Mouse (Mus musculus): ENCODE data around the gene Gm21972.

The Gm21972 gene

DNA sequence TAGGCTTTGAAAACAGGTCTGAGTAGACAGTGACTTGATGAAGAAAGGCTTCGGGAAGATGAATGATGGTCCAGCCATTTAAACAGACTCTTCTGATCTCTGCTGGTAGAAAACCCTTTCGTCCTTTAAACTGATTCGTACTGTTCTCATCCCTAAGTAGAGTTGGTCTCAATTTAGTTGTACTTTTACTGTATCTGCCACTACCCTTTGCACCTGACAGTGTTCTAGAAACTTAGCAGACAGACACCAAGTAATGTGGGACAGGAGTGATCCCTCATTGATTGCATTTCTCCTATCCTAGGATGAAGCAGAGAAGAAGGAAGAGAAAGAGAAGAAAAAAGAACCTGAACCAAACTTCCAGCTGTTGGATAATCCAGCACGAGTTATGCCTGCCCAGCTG is at the start of gene Gm21972:
Gene Gm21972 (plus strand): TSS at position 301 of the 400 bp plus-strand sequence.
- CTCF ChIA-PET: no interaction called here

DNA sequence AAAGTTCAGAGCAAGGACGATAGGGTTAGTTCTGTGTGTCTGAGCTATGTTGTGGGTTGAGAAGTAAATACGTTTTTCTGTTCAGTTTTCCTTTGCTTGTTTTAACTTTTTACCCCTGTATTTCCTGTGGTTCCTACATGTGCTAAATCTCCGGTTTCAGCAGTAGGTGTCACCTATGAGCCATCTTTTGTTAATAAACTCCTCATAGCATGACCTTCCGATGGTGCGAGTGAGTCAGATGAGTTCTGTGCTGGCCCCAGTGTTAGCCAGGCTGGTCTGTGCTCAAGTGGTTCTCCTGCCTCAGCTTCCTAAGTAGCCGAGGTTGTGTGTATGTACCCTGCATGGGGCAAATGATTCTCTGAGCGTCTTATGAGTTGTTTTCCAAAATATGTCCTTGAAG is 39.0 kb upstream of the Gm21972 start:
- CTCF ChIA-PET: no interaction called here

DNA sequence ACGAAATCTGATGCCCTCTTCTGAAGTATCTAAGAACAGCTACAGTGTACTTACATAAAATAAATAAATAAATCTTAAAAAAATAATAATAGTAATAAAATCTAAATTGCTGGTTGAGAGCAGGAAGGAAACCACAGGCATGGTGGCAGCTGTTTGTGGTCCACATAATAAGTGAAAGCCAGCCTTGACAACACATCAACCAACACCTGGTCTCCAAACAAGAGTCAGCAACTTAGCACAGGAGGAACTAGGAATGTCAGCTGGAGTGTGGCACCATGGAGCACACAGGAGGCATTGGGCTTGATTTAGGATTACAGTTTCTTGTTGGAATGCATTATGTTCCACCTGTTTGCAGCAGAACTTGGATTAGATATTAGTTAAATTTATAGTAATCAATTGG is 28.4 kb upstream of the Gm21972 start:
- CTCF ChIA-PET: no interaction called here

DNA sequence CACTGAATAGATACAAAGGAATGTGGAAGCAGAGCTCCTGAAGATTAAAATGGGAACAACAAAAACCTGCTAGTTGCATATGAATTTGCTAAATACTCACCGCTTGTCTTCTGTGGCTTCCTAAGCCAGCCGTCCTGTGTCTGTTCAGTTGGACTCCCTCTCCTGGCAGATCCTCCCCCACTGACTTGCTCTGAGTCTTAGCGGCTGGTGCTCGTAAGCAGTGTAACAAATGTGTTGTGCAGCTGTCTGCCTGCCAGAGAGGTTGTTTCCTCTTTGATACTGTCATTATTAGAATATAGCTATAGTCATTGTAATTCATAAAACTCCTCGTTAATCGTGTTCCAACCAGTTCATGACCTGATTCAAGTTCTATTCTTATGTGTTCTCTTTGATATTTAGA is 21.7 kb upstream of the Gm21972 start, which contains the start of gene Htr2b:
Gene Htr2b (minus strand): TSS at position 192 of the 400 bp plus-strand sequence.
- CTCF ChIA-PET: no interaction called here

DNA sequence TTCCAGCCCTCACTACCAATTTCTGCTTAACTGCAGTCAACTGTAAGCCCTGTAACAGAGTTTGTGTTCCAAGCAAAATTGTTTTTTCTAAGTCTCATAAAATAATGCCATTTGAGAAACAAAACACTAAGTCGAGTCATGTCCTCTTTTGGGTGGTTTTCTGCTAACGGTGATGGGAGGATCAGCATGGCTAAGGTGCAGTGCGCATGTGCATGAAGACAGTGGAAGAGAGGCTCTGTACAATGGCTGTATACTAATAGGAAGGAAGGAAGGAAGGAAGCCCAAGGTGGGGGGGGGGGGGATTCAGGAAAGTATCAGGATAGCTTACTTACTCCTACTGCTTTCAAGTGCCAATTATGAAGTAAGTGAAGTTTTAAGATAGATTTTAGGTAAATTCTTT is 19.3 kb upstream of the Gm21972 start:
- CTCF ChIA-PET: interaction anchor here (0.6 kb wide), 1 partner anchor 213 kb away, joined by 4 read pairs; no protein-coding TSS in a partner anchor

DNA sequence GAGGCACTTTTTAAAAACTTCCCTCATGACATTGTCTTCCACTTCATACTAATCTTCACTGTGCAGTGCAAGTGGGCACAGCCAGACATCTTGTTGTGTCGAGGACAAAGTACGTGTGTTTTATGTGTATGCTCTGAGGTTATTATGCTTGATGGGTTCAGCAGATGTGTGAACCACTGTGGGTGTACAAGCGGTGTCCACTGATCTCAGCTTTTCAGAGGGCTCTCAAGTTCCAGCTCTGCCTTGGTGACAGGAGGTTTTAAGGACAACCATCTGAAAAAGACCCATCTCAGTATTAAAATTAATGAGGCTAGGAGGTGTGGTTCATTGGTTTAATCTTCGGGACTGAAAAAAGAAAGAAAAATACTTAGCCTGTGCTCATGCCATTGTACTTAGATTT is 13.9 kb upstream of the Gm21972 start:
- CTCF ChIA-PET: no interaction called here

DNA sequence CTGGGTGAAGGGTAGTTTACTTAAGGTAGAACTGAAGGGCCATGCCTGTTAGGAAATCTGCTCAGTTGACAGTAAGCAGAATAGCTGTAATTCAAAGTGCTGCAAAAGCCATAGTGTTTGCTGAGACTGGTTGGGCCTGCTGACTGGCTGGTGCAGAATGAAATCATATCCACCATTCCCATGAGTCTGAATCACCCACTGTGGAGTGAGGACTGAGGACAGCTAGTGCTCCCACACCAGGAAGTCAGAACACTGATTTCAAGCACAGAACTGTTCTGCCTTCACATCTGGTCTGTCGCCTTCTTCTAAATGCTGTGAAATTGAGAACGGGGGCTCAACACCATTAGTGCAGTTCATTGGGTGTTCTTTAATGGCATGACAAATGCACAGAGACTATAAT is 7.4 kb upstream of the Gm21972 start:
- CTCF ChIA-PET: no interaction called here

DNA sequence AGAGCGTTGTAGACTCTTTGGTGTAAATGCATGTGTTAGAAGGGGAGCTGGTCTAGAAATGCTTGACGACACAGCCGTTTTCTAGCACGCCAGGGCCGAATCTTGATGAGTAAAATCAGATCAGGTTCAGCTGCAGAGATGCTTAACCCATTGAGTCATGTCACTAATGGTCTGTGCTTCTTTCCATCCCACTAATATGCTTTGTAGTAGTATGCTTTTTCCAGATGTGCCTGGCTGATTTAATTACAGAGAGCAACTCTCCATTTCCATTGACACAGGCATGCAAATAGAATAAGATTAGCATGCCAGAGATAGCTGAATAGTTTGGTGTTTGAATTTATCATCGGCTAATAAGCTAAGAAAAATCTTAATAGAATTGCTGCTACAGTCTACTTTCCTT is 1.9 kb downstream of the Gm21972 start:
- CTCF ChIA-PET: interaction anchor here (0.7 kb wide), 1 partner anchor 17 kb away, joined by 8 read pairs; no protein-coding TSS in a partner anchor

DNA sequence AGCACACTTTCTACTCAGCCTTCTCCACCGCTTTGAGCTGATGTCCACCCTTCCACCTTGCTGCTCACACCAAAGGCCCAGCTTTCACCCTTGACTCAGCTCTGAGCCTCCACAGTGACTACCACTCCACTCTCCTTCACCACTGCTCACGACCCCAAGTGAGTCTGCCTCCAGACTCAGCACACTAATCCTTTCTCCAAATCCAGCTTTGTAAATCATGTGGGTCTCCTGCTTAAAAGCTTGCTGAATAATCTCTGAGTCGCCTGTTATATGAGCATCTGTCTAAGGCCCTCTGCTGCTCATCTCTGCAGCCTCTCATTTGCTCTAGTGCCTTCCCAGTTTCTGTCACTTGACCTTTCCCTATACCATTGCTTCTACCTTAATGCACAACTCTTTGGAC is 7.6 kb downstream of the Gm21972 start:
- CTCF ChIA-PET: interaction anchor here (0.6 to 1.0 kb wide), 2 partner anchors 13 to 1356 kb away, joined by 3 to 4 read pairs; no protein-coding TSS in a partner anchor

DNA sequence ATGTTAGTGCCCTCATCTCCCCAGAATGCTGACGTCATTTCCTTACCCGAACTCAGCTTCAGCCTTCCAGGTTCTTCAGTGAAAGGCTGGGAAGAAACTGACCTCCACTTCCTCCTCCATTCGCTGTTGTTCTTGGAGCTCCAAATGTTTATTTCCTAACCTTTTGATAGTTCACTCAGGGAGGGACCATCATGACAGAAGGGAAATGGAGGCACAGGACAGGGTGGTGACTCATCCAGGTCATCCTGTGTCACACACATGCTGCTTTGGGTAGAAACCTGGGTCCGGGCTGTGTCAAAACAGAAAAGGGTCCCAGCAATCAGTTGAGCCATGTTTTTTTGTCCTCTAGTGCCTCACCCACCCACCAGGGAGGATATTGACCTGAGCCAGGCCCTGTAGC is 9.7 kb downstream of the Gm21972 start:
- CTCF ChIA-PET: interaction anchor here (0.5 kb wide), 1 partner anchor 52 kb away, joined by 6 read pairs; no protein-coding TSS in a partner anchor

DNA sequence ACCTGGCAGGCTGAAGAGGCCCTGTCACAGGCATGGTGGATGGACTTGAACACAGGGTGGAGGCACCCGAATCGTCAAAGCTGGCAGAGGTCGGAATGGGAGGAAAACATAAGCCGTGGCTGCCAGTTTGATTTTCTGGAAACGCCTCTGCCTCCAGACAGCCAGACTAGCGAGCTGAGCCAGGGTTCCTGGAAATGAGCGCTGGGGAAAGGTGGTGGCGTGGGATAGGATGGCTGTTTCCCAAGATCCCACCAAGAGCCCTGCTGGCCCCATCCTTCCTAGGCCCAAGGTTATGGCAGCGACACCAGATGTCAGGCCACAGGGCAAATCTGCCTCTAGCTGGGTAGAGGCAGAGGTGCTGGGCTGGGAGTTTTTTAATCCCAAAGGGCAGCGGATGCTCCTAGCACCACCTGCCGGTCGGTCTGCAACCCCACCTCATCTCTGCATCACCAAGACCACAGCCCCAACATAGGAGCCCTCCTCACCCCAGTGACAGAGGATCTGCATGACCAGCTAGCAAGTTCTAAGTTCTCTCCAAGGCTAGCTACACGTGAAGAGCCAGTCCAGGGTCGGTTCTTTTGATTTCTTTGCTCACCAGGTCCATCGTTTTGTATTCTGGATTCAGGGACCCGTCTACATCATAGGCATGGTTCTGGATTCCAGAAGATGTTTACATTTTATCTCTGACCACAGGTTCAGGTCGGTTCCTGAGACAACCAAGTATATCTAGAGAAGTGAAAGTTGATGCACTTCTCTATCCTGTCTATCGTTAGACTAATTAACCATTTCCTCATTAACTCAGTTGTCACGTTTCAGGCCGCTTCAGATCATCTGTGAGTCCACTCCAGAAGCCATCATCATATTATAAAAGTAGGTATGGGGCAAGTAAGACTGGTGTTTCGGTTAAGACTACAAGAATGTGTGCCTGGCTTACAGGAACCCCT is 10.8 kb downstream of the Gm21972 start:
- CTCF ChIA-PET: no interaction called here

DNA sequence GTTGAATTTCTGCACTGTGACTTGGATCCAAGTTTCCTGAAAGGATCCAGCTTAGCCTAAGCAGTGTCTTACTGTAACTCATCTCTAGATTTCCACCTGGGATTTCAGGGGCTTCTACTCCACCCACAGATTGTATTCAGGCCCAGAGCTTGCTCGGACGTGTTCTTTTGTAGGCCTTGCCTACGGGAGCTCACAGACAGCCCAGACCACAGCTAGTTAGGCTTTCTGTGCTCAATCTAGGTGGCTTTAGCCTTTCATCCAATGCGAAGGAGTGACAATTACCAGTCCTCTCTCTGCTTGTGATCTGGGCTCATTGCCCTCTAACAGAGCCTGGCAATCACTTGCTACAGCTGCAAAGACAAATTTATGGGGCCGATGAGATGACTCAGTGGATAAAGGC is 12.9 kb downstream of the Gm21972 start:
- CTCF ChIA-PET: no interaction called here

DNA sequence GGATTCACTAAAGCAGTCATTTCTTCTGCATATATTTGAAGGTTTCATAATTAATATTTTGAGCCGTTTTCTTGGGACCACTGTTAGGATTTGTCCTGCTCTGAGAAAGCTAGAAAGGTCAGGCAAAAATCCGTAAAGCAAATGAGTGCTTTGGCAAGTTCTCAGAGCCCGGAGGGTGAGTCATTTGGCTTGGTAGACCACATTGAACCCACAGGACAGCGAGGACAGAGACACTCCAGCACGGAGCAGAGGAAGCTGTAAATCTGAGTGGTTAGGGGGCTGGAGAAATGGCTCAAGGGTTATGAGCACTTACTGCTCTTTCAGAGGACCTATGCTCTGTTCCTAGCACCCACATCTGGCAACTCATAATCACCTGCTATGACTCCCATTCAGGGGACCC is 14.1 kb downstream of the Gm21972 start:
- CTCF ChIA-PET: no interaction called here

DNA sequence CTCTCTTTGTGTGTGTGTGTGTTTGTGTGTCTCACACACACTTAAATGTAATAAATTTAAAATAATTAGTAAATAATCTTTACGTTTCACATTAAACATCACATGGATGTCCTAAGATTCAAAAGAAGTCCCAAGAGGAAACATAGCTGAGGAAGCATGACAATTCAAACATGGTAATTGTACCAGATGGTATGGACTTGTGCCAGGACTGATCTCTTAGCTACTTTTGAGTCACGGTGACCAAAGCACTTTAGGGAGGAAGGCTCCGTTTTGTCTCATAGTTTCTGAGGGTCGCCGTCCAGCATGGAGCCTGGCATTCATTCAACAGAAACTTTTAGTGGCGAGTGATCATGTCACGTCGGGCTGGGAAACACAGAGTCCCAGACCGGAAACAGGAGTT is 14.7 kb downstream of the Gm21972 start:
- CTCF ChIA-PET: no interaction called here

DNA sequence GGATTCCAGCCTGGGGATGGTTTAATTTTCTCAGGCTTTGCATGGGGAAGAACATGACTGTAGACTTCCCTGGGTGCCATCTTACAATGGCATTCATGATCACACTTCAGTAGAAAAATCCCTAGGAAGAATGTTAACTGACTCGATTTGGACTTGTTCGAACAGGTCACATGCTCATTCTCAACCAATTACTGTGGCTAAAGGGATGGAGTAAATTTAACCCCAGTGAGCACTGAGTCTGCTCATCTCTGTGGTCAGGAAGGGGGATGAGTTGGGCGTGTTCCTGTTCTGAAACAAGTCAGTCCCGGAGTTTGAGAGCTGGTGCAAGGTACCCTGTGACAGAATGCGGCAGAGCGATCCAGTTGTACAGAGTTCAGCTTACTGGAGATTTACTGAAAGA is 17.5 kb downstream of the Gm21972 start:
- CTCF ChIA-PET: no interaction called here

DNA sequence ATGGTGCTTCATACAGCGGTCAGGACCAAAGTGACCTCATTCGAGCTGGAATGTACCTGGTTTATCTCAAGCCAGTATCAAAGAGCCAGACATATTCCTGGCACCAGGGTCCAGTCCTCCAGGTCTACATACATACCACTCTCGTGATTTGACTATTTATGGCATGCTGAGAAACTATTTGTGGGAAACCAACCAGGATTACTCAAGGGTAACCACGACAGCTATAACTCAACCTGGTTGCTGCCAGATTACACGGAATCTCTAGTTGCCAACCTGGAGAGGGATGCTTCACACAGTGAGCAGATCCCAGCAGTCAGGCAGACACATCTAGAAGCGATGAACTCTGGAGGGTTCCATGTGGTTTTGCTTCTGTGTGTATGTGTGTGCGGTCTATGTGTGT is 17.9 kb downstream of the Gm21972 start:
- CTCF ChIA-PET: no interaction called here

DNA sequence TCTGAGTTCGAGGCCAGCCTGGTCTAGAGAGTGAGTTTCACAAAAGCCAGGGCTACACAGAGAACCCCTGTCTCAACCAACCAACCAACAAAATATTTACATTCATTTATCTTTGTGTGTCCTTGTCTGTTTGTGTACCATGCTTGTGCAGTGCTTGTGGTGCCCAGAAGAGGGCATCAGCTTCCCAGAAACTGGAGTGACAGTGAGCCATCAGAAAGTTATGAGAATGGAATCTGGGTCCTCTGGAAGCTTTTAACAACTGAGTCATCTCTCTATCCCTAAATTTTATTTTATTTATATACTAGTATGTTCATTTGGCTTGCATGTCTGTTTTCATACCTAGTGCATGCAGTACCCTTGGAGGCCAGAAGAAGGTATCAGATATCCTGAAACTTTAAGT is 19.2 kb downstream of the Gm21972 start:
- CTCF ChIA-PET: no interaction called here

DNA sequence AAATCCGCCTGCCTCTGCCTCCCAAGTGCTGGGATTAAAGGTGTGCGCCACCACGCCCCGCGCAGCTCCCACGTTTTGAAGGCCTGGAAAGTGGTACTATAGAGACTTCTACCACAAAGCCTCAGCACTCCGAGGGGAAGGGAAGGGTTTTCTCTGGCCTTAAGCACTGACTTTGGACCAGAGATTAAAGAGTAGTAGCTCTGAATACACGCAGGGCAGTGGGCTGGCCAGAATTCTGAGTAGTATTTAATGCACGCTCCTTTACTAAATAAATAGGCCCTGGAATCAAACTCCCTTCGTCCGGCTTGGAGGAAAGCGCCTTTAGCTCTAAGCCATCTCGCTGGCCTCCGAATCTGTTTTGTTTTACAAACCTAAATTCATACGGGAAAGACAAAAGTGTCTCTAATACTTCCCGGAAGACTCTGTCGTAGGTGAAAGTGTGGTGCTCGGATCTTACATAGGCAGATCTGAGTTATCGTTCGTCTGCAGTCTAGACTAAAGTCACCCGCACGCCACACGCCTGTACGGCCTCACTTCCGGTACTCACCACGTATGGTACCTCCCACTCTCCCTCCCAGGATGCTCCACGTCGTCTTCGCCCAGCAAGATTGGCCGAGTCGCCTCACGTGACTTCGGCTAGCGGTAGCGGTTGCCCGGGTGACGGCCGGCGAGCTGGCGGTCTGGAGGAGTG is 20.8 kb downstream of the Gm21972 start, which contains the start of gene Armc9:
Gene Armc9 (plus strand): TSS at position 648 of the 691 bp plus-strand sequence.
- CTCF ChIA-PET: interaction anchor here (0.6 kb wide), 1 partner anchor 13 kb away, joined by 4 read pairs; no protein-coding TSS in a partner anchor

DNA sequence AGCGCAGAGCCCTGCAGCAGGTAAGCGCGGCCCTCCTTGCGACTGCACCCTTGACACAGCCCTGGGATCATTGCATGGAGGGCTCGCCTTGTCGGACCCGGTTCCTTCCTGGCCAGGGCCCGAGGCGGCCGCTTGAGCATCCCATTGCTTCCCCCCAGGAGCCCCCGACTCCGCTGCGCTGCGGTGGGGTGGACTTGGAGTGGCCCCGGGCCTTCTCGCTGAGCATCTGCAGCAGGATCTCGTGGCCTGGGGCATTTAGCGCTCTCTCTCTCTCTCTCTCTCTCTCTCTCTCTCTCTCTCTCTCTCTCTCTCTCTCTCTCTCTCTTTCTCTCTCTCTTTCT is 21.4 kb downstream of the Gm21972 start:
- CTCF ChIA-PET: no interaction called here

DNA sequence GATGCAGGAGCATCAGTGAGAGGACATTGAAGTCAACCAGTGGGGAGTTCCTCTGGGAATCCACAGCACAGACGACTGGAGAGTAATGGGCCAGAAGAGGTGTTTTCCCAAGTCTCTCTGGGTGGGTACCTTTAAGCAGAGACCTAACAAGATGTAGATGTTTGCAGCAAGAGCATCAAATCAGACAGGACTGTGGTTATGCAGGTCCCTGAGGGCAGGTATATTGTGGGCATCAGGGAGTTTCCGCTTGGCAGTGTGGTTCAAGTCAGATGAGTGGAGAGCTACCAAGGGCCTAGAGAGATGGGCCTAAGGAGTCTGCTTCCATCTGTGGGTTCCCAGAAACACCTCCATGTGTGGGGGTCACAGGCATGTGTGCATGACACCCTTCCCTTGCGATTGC is 22.6 kb downstream of the Gm21972 start:
- CTCF ChIA-PET: no interaction called here

DNA sequence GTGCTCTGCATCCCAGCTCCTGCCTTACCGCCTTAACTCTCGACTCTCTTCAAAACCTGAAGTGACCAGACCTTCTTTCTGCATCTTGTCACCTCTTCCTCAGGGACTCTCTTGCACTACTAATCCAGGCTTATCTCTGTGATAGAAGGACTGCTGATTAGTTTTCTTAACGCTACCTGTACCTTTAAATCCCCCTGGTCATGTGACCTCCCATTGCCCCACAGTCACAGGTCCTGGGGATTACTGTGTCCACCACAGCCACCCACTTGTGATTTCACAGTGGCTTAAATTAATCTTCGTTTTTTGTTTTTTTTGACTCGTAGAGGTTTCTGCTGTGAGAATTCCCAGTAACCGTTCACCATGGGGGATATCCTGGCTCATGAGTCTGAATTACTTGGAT is 23.2 kb downstream of the Gm21972 start:
- CTCF ChIA-PET: no interaction called here

DNA sequence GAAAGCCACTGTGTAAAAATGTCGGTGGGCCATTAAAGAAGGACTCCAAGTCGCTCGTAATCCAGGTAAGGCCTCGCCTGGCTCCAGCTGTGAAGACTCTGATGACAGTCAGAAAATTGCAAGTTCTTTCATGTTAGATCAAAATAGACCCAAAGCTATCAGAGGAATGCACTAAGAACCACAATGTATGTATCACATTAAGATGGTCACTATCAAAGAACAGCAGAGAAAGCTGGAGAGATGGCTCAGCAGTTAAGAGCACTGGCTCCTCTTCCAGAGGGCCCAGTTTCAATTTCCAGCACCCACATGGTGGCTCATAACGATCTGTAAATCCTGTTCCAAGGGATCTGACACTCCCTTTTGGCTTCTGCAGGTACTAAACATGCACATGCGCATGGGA is 26.6 kb downstream of the Gm21972 start:
- CTCF ChIA-PET: no interaction called here

DNA sequence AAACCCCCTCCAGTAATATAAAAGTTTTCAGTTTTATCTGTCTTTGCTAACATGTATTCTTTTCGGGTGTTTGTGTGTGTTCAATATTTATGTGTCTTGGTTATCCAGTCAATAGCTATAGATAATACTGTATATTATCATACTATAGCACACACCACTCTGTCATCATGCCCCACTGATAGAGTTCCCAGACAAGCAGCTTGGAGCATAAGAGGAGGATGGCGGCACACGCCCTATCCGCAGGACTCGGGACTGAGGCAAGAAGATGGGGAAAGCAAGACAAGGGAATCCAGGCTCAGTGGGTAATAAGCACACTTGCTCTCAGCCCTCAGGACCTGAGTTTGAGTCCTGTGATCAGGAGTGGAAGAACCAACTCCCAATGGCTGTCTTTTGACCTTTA is 27.0 kb downstream of the Gm21972 start:
- CTCF ChIA-PET: no interaction called here
